Mouse (Mus musculus) heart, postnatal 0 days (tissue): ENCODE results near the gene Brwd1. TPM values are rescaled to one million over a fixed set of nuclear protein-coding genes. Genes with fewer than 3 reads are reported as not detected.
A peak's percentile ranks its signal among the peaks of the same experiment; 100 is the strongest.

Source experiments
- ATAC-seq: fragments of 200-750 bp; cut with Nextera tagmentation; 2 replicates; pipeline ENCODE4 v1.8.0; 2017; ENCODE audit warnings: low read depth, moderate number of reproducible peaks, moderate library complexity; ENCODE audit not compliant: insufficient read depth
- DNase-seq: peaks from one replicate; pipeline ENCODE4 v3.0.0-alpha.2; 2016; ENCODE audit warnings: low spot score
- H3K27ac ChIP-seq: fragments of 300-500 bp; sonication (generic); 2 replicates; pipeline ENCODE4 v1.5.1; 2014; ENCODE audit warnings: low read depth, mild to moderate bottlenecking
- H3K27me3 ChIP-seq: fragments of 300-500 bp; sonication (generic); 2 replicates; pipeline ENCODE4 v1.6.1; 2014; ENCODE audit warnings: low read length, mixed read lengths; ENCODE audit not compliant: control insufficient read depth, insufficient read depth
- H3K36me3 ChIP-seq: fragments of 300-500 bp; sonication (generic); replicated peaks from 2 replicates; pipeline ENCODE4 v1.6.1; 2014; ENCODE audit warnings: low read length, mixed read lengths; ENCODE audit not compliant: control insufficient read depth, insufficient read depth
- H3K4me1 ChIP-seq: fragments of 300-500 bp; sonication (generic); 2 replicates; pipeline ENCODE4 v1.6.1; 2014; ENCODE audit warnings: antibody characterized with exemption; ENCODE audit not compliant: control insufficient read depth, insufficient read depth
- H3K4me2 ChIP-seq: fragments of 300-500 bp; sonication (generic); 2 replicates; pipeline ENCODE4 v1.6.1; 2014; ENCODE audit warnings: low read depth, mild to moderate bottlenecking, low read length, moderate library complexity
- H3K4me3 ChIP-seq: fragments of 300-500 bp; sonication (generic); 2 replicates; pipeline ENCODE4 v1.5.1; 2014; ENCODE audit warnings: low read depth, low read length
- H3K9ac ChIP-seq: fragments of 300-500 bp; sonication (generic); replicated peaks from 2 replicates; pipeline ENCODE4 v1.6.1; 2014; ENCODE audit warnings: low read depth, low read length, mixed read lengths
- H3K9me3 ChIP-seq: fragments of 300-500 bp; sonication (generic); replicated peaks from 2 replicates; pipeline ENCODE4 v1.6.1; 2016; ENCODE audit warnings: low read length; ENCODE audit not compliant: control insufficient read depth
- CTCF ChIP-seq: IDR thresholded peaks from 2 replicates; pipeline ENCODE4 v1.5.1; 2016; ENCODE audit warnings: antibody characterized with exemption, control low read depth, low read depth
- EP300 ChIP-seq: IDR thresholded peaks from 2 replicates; pipeline ENCODE4 v1.6.1; 2016; ENCODE audit warnings: antibody characterized with exemption, low read depth
- whole genome bisulfite sequencing: fragments of 180-500 bp; shearing (Covaris S2); extraction: QIAGEN DNeasy Blood & Tissue Kit; methylation state at CpG from one replicate; pipeline ENCODE4 v1.1.7; 2014; 5-methylcytosine and 5-hydroxymethylcytosine counted together
- microRNA-seq: library from miRNA; unstranded; fragments of <30 nt; microRNA quantifications from one replicate; pipeline ENCODE4, GENCODE M21; 2016
- polyA plus RNA-seq: library from polyadenylated mRNA; unstranded; fragments of >200 nt; fragmentation: Nextera tagmentation; extraction: Ambion mirVana; gene quantifications from 2 replicates; pipeline ENCODE4 v1.2.1, GENCODE M21; 2015
- total RNA-seq: library from RNA; depleted of rRNA; stranded (reverse); fragments of >200 nt; gene quantifications from 2 replicates; pipeline ENCODE4 v1.2.3, GENCODE M21; 2014; ENCODE audit warnings: low replicate concordance; rRNA removed

Brwd1 gene
- total and polyA plus RNA-seq, 2 experiments from 2014 or later = 55.9 to 72.1 TPM

DNA sequence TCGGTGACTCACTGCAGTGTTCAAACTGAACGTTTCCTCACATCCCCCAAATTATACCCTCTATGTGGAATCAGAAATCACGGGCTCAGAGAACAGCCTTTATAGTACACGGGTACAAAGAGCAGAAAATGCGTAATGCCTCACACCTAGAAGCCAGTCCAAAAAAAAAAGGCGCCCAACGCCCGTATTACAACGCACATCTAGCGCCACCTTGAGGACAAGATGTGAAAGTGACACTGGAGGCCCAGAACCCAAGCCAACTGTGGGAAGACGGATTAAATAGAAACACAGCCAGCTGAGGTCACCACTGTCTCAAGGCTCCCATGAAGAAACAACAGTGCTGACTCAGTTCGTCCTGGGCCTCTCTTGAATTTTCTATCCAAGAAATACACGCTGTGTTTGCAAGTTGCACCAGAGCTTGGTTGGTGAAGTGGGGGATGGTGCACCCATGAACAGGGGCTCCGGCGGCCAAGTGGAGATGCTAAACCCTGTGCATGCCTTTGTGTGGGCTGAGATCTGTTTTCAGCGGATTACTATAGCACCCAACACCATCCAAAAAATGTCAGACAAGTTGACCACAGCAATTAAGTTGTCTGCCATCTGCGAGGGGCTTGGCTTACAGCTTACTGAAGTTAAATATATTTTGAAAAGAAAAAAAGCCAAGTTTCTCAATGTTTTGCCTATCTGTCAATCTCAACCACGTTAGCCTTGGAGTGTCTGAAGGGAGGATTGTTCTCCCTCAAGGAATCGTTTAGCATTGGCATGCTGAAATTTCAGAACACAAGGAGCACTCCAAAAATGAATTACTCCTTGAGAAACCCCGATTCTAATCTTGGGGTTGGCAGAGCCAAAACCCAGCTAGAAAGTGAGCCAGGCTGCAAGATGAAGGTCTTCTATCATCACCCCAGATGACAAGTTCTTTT lies 136.7 kb downstream of the Brwd1 start:
- DNase-seq = peak; percentile 80
- Histone ChIP-seq H3K4me2 (peak overlapping the region; percentile 10; the same call in 1 of the 2 replicates), H3K9me3 (no peaks in the 10 kb centered on the region), H3K27ac (no peak overlapping the region), H3K36me3 (no peaks in the 10 kb centered on the region), H3K4me3 (no peak overlapping the region), H3K27me3 (no peaks in the 10 kb centered on the region), H3K9ac (no peak overlapping the region), H3K4me1 (no peaks in the 10 kb centered on the region)
- ATAC-seq = peak; percentile 60
- WGBS = 23% methylated on average over 20 of the region's 20 CpGs
- TF ChIP-seq EP300 (no peak), CTCF (peak; percentile 94)

DNA sequence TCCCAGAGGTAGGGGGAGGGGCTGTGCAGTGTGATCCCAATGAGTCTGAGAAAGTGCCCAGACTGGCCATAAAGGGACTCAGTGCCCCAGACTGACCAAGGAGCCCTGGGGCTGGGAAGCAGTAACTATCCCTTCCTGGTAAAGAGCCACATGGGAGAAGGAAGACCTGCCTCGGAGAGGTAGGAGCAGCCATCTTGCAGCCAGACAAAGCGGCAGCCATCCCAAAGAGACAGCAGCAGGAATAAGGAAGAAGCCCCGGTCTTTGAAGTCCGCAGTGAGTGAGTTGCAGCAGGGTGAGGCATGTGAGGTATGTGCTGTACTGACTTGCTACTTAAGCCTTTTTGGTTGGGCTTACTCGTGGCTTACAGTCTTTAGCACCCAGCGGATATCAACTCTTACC lies 139.1 kb downstream of the Brwd1 start:
- Histone ChIP-seq H3K36me3 (no peaks in the 10 kb centered on the region), H3K27ac (no peak overlapping the region), H3K4me1 (no peaks in the 10 kb centered on the region), H3K4me2 (no peak overlapping the region), H3K27me3 (no peaks in the 10 kb centered on the region), H3K4me3 (no peak overlapping the region), H3K9me3 (no peaks in the 10 kb centered on the region), H3K9ac (no peak overlapping the region)
- no peak for ATAC-seq
- WGBS = 57% methylated on average over 6 of the region's 6 CpGs
- TF ChIP-seq EP300 (no peak), CTCF (no peak)
- DNase-seq = no peak

Small RNA genes within 50 kb of the gene (microRNA-seq; reads per million reads assigned to microRNA genes)
- not detected for gene Gm27833

Other genes starting within 250 kb of the Brwd1 start
- 27.4 and 38.9 TPM in 2 replicates for gene Psmg1, start 91.6 kb downstream of the Brwd1 start, total RNA-seq
- gene Psmg1, start 91.6 kb downstream of the Brwd1 start, polyA plus RNA-seq = 53.5 and 61.3 TPM in 2 replicates
- 56.7 and 76.8 TPM in 2 replicates for gene Hmgn1, start 45.2 kb upstream of the Brwd1 start, total RNA-seq
- gene Hmgn1, start 45.2 kb upstream of the Brwd1 start, polyA plus RNA-seq = 157 and 159 TPM in 2 replicates
- 38.3 and 54.7 TPM in 2 replicates for gene Wrb, start 62.9 kb upstream of the Brwd1 start, total RNA-seq
- 28.4 and 28.9 TPM in 2 replicates for gene Wrb, start 62.9 kb upstream of the Brwd1 start, polyA plus RNA-seq
- gene Lca5l, start 109.7 kb upstream of the Brwd1 start, total RNA-seq = 1.5 and 3.4 TPM in 2 replicates
- 2.3 TPM in 2 replicates for gene Lca5l, start 109.7 kb upstream of the Brwd1 start, polyA plus RNA-seq
- gene Sh3bgr, start 117.9 kb upstream of the Brwd1 start, total RNA-seq = 227 and 290 TPM in 2 replicates
- 597 and 622 TPM in 2 replicates for gene Sh3bgr, start 117.9 kb upstream of the Brwd1 start, polyA plus RNA-seq
- gene B3galt5, start 153.3 kb upstream of the Brwd1 start, total RNA-seq = 0.08 TPM in 1 of 2 replicates, not detected in the other
- gene B3galt5, start 153.3 kb upstream of the Brwd1 start, polyA plus RNA-seq = not detected in 2 replicates